Mouse (Mus musculus): ENCODE measurements at regions not wholly inside any gene's neighbourhood (a gene's known extent, or its start where the extent isn't known, plus 50 kb on each side); places are given as distances from the start of the nearest gene placed in this dataset.

DNA sequence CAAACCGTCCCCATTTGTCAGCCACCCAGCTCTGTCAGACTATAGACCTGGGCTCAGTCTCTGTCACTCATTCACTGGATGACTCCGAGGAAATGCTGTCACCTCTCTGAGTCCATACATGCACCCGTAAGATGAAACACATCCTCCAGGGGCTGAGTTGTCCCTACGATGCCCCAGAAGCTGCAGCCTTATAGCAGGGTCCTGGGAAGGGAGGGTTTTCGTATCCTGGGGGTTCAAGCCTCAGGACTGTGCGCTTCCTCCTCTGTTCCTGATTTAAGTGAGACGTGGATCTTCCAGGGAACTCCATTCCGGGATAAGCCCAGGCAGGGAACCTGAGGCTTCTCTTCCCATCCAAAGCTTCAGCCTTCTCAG is 111.6 kb downstream of the Tpra1 start:
- no peak for TF ChIP-seq CTCF (IDR thresholded peaks at IDR 0.05; ENCODE audit: extremely low read depth, insufficient read depth, low read length)
- no peak for TF ChIP-seq POLR2A (IDR thresholded peaks at IDR 0.05; ENCODE audit: extremely low read depth, insufficient read depth, low read length)

Measured in cortical plate, adult 2 months (tissue).